Mouse (Mus musculus) myocyte (in vitro differentiated cells): ENCODE measurements around the gene Fktn.

ENCODE experiments used
- CEBPB ChIP-seq: IDR thresholded peaks from 2 replicates; pipeline ENCODE4 v1.6.1; 2011; ENCODE audit warnings: mild to moderate bottlenecking, moderate library complexity; ENCODE audit not compliant: poor library complexity, insufficient read depth, severe bottlenecking
- E2F4 ChIP-seq: IDR thresholded peaks from one replicate; pipeline ENCODE4 v1.6.1; 2011; ENCODE audit warnings: mild to moderate bottlenecking, control low read depth, moderate library complexity; ENCODE audit not compliant: insufficient read depth
- MAX ChIP-seq: IDR thresholded peaks from one replicate; pipeline ENCODE4 v1.6.1; 2011; ENCODE audit warnings: low read depth, mild to moderate bottlenecking, control low read depth
- MYOD1 ChIP-seq, 3 experiments: IDR thresholded peaks; one replicate each; pipeline ENCODE4 v1.6.1; 2011; ENCODE audit warnings: control low read depth in 2 of 3, low read depth in 2 of 3, mild to moderate bottlenecking in 2 of 3, moderate library complexity in 1 of 3; ENCODE audit not compliant: insufficient read length in 2 of 3, control insufficient read depth in 1 of 3
- MYOG ChIP-seq, 3 experiments: IDR thresholded peaks; one replicate each; pipeline ENCODE4 v1.6.1; 2011; ENCODE audit warnings: control low read depth in 2 of 3, low read depth in 2 of 3, mild to moderate bottlenecking in 2 of 3; ENCODE audit not compliant: insufficient read length in 2 of 3, control insufficient read depth in 1 of 3, insufficient read depth in 1 of 3
- POLR2A ChIP-seq: IDR thresholded peaks from one replicate; pipeline ENCODE4 v1.6.1; 2011; ENCODE audit warnings: low read depth, mild to moderate bottlenecking, control low read depth, moderate library complexity; ENCODE audit not compliant: insufficient read length
- REST ChIP-seq: IDR thresholded peaks from one replicate; pipeline ENCODE4 v1.6.1; 2011; ENCODE audit warnings: mild to moderate bottlenecking, control low read depth, moderate library complexity; ENCODE audit not compliant: insufficient read depth, insufficient read length
- SRF ChIP-seq: IDR thresholded peaks from one replicate; pipeline ENCODE4 v1.6.1; 2011; ENCODE audit warnings: low read depth; ENCODE audit not compliant: control insufficient read depth, insufficient read length
- TCF12 ChIP-seq: IDR thresholded peaks from one replicate; pipeline ENCODE4 v1.6.1; 2011; ENCODE audit warnings: mild to moderate bottlenecking, control low read depth; ENCODE audit not compliant: poor library complexity, insufficient read depth, severe bottlenecking
- TCF3 ChIP-seq: IDR thresholded peaks from one replicate; pipeline ENCODE4 v1.6.1; 2011; ENCODE audit warnings: low read depth, control low read depth; ENCODE audit not compliant: insufficient read length
- USF1 ChIP-seq: IDR thresholded peaks from one replicate; pipeline ENCODE4 v1.6.1; 2011; ENCODE audit warnings: low read depth, mild to moderate bottlenecking, control low read depth, moderate library complexity

DNA sequence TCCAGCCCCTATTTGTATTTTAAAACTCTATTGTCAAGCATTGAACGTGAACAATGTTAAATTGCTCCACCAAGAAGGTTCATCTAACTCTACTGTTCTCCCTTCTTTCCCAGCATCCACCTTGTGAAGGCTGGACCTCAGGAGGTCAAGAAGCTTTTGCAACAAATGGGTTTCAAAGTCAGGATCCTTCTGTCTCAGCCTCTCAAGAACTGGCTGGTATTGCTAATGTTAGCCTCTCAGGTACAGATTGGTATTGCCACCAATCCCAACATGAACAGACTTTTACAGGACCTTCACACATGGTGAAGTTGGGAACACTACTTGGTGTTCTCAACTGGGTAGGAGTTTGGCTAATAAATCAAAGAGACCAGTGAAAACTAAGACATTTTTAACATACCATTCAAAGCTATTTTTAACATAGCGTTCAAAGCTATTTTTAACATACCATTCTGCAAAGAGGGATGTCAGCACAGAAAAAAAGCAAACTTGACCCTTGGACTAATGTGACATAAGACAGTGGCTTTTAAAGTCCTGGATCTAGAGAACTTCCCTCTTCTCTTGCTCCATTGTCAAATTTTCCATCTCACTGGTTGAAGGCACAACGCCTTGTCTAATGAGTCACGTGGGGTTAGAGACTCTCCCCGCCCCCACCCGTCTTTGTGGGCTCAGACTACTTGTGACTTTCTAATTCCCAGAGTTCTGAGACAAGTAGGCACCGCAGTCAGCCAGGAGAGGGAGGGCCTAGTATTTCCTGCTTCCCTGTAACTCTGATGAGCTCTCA, 85.3 kb downstream of the Fktn start:
- TF ChIP-seq MYOD1 (IDR thresholded peaks at IDR 0.05; ENCODE audit: control insufficient read depth in 1 of 3, insufficient read length in 2 of 3, low read depth in 2 of 3) (no peak), POLR2A (no peak), MAX (no peak), CEBPB (no peak), USF1 (peak; percentile 68), E2F4 (no peak), TCF12 (no peak), MYOG (IDR thresholded peaks at IDR 0.05; ENCODE audit: control insufficient read depth in 1 of 3, insufficient read depth in 1 of 3, insufficient read length in 2 of 3, low read depth in 2 of 3) (no peak), REST (no peak), TCF3 (no peak), SRF (no peak)
